Mouse (Mus musculus): ENCODE measurements around the gene Tpst2.

DNA sequence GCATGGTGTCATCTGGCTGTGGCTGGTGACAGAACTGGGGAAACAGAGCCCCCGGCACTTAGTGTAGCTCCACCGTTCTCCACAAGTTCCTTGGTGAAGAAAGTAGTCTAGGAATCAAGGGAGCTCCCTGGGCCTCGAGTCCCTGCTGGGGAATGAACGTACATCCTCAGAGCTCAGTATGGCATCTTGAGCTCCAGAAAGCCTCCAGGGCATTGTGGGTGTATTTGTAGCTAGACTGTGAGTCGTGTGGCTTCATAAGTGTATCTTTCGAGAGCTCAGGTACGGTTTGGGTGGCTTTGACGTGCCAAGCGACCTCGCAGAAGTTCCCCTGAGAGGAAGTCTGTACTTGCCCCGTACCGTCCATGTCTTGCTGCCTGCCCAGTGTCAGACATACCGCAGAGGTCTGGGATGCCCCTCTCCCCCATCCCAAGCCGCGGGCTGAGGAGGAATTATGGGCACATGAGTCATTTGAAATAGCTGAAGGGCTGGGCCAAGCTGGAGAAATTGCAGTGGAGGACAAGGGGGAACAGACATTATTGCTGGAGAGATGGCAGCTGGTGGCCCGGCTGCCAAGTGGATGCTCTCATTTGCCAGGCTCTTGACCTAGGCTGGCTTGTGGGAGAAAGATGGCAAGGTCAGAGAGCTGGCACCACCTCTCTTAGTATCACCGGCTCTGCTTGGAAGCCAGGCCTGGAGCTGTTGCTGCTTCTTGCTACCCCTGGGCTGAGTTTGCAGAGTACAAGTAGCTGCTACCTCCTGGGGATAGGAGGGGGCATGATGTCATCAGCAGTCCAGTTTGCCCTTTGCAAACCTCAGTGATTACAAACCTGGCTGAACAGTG lies 2.9 kb downstream of the Tpst2 start:
- no peak for TF ChIP-seq EP300 (IDR thresholded peaks at IDR 0.05; ENCODE audit: insufficient read depth, low read depth, low read length)
- no peak for TF ChIP-seq POLR2A (IDR thresholded peaks at IDR 0.05; ENCODE audit: insufficient read depth, low read depth, low read length)
- TF ChIP-seq CTCF (IDR thresholded peaks at IDR 0.05) = no peak
